Mouse (Mus musculus) colon, adult 2 months (tissue): ENCODE results near the gene Zscan29. TPM values are rescaled to one million over a fixed set of nuclear protein-coding genes. Genes with fewer than 3 reads are reported as not detected.

Experiments used
- polyA plus RNA-seq: library from polyadenylated mRNA; depleted of rRNA; stranded (reverse); fragments of >200 nt; gene quantifications from 2 replicates; pipeline ENCODE4 v1.2.3, GENCODE M21; 2012; rRNA removed

The Zscan29 gene
- 3.7 and 3.9 TPM in 2 replicates for polyA plus RNA-seq

DNA sequence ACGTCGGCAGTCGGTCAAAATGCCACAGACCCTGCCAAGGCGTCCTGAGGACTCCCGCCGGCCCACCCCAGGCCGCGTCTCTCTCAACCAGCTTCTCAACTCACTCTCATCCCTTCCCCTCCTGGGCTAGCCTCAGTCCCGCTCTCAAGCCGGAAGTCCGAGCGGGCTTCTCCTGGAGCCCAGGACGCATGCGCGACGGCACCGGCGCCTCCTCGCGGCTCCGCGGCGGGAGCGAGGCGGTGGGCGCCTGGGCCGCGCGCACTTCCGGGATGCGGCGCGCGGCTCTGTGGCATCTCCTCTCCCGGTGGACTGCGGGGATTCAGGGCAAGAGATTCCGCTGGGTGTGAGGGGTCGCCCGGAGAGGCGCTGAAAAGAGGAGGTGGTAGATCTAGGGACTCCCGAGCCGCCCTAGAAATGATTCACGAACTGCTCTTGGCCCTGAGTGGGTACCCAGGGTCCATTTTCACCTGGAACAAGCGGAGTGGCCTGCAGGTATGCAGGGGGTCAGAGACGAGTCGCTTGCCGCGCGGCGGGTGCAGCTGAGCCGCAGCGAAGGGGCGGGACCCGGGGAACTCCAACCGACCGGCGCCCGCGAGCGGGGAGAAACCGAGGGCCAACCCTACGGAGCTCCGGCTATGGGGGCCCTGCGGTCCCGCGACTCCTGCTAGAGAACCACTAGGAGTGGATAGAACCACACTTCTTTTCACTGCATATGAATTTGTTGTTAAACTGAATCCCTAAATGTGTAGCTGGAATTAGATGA lies at the start of gene Zscan29:
Gene Zscan29 (minus strand): TSS at position 146 of the 763 bp plus-strand sequence.

GRCm38 (mm10) chr2:121170481-121170971 lies 399 bp downstream of the Zscan29 start, which contains the start of gene Tubgcp4:
Tubgcp4 (plus strand) TSS chr2:121170654.

GRCm38 (mm10) chr2:121140018-121140882 lies 30.7 kb downstream of the Zscan29 start, which contains the start of the genes Adal and Lcmt2:
Adal (plus strand) TSS chr2:121140428.
Lcmt2 (minus strand) TSS chr2:121140653.

DNA sequence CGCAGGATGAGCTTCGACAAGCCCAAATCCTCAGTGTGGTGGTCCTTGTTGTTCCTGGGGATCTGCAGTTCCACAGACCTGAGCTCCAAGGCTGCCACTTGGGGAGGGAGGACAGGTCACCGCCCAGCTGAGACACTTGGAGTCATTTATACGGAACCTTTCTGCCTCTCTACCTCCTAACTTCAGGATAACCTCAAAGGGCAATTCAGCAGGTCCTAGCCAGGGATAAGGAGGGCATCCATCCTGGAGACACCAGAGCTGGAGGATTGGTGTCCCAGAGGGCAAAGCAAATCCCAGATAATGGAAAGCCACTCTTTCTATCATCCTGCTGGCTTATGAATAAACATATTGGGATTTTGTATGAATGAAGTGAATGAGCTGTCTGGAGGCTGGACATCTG lies 61.2 kb downstream of the Zscan29 start, which contains the start of gene Tgm7:
Gene Tgm7 (minus strand): TSS at position 101 of the 400 bp plus-strand sequence.

Other genes with a start within 250 kb of the Zscan29 start
- gene Ubr1, start 200.4 kb downstream of the Zscan29 start, polyA plus RNA-seq = 14.8 and 20.1 TPM in 2 replicates
- 6.1 and 6.4 TPM in 2 replicates for gene Tmem62, start 194.1 kb downstream of the Zscan29 start, polyA plus RNA-seq
- gene Ccndbp1, start 162.7 kb downstream of the Zscan29 start, polyA plus RNA-seq = 15.8 and 18.7 TPM in 2 replicates
- not detected in 2 replicates for gene Epb42, start 134.1 kb downstream of the Zscan29 start, polyA plus RNA-seq
- 0.08 and 0.28 TPM in 2 replicates for gene Tgm5, start 85.3 kb downstream of the Zscan29 start, polyA plus RNA-seq
- 0.10 and 0.27 TPM in 2 replicates for gene Tgm7, start 61.3 kb downstream of the Zscan29 start, polyA plus RNA-seq
- 2.3 and 4.2 TPM in 2 replicates for gene Adal, start 30.7 kb downstream of the Zscan29 start, polyA plus RNA-seq
- gene Lcmt2, start 30.5 kb downstream of the Zscan29 start, polyA plus RNA-seq = 11.5 and 14.0 TPM in 2 replicates
- gene Tubgcp4, start 471 bp downstream of the Zscan29 start, polyA plus RNA-seq = 35.2 and 39.6 TPM in 2 replicates
- gene Trp53bp1, start 100.3 kb upstream of the Zscan29 start, polyA plus RNA-seq = 14.7 and 19.8 TPM in 2 replicates
- 5.3 and 6.6 TPM in 2 replicates for gene Map1a, start 118.5 kb upstream of the Zscan29 start, polyA plus RNA-seq
- gene Ppip5k1, start 184.3 kb upstream of the Zscan29 start, polyA plus RNA-seq = 77.6 and 90.2 TPM in 2 replicates
- gene Ckmt1, start 186.6 kb upstream of the Zscan29 start, polyA plus RNA-seq = 2,943 and 2,968 TPM in 2 replicates
- 0.17 and 0.54 TPM in 2 replicates for gene Strc, start 216.0 kb upstream of the Zscan29 start, polyA plus RNA-seq
- gene Pdia3, start 242.7 kb upstream of the Zscan29 start, polyA plus RNA-seq = 1,092 and 1,384 TPM in 2 replicates
- 0.67 and 0.71 TPM in 2 replicates for gene Catsper2, start 242.7 kb upstream of the Zscan29 start, polyA plus RNA-seq